Mouse (Mus musculus) midbrain, embryonic 15.5 days (tissue): ENCODE measurements around the gene Opalin. TPM values are rescaled to one million over a fixed set of nuclear protein-coding genes. Genes with fewer than 3 reads are reported as not detected.
A peak's percentile ranks its signal among the peaks of the same experiment; 100 is the strongest.

Experiments
- ATAC-seq: fragments of 200-750 bp; cut with Nextera tagmentation; replicated peaks from 2 replicates; pipeline ENCODE4 v1.8.0; 2017; ENCODE audit warnings: moderate TSS enrichment
- H3K27ac ChIP-seq: fragments of 300-500 bp; sonication (generic); 2 replicates; pipeline ENCODE4 v1.5.1; 2015; ENCODE audit warnings: mild to moderate bottlenecking, inconsistent platforms
- H3K27me3 ChIP-seq: fragments of 300-500 bp; sonication (generic); replicated peaks from 2 replicates; pipeline ENCODE4 v1.6.1; 2015; ENCODE audit warnings: inconsistent platforms
- H3K36me3 ChIP-seq: fragments of 300-500 bp; sonication (generic); replicated peaks from 2 replicates; pipeline ENCODE4 v1.6.1; 2015; ENCODE audit warnings: inconsistent platforms
- H3K4me1 ChIP-seq: fragments of 300-500 bp; sonication (generic); 2 replicates; pipeline ENCODE4 v1.6.1; 2015; ENCODE audit warnings: inconsistent platforms
- H3K4me2 ChIP-seq: fragments of 300-500 bp; sonication (generic); 2 replicates; pipeline ENCODE4 v1.6.1; 2015; ENCODE audit warnings: inconsistent platforms, mild to moderate bottlenecking, moderate library complexity
- H3K4me3 ChIP-seq: fragments of 300-500 bp; sonication (generic); 2 replicates; pipeline ENCODE4 v1.5.1; 2015; ENCODE audit warnings: mild to moderate bottlenecking, inconsistent platforms
- H3K9ac ChIP-seq: fragments of 300-500 bp; sonication (generic); 2 replicates; pipeline ENCODE4 v1.6.1; 2015; ENCODE audit warnings: mild to moderate bottlenecking, inconsistent platforms
- H3K9me3 ChIP-seq: fragments of 300-500 bp; sonication (generic); 2 replicates; pipeline ENCODE4 v1.6.1; 2016; ENCODE audit warnings: inconsistent platforms
- WGBS: fragments of 180-500 bp; shearing (Covaris S2); methylation state at CpG from one replicate; pipeline ENCODE4 v1.1.7; 2015; ENCODE audit warnings: mixed read lengths; 5-methylcytosine and 5-hydroxymethylcytosine counted together
- polyA plus RNA-seq: library from polyadenylated mRNA; unstranded; fragments of >200 nt; fragmentation: Nextera tagmentation; extraction: Ambion mirVana; gene quantifications from 2 replicates; pipeline ENCODE4 v1.2.1, GENCODE M21; 2015

Gene Opalin
- polyA plus RNA-seq = not detected in 2 replicates

DNA sequence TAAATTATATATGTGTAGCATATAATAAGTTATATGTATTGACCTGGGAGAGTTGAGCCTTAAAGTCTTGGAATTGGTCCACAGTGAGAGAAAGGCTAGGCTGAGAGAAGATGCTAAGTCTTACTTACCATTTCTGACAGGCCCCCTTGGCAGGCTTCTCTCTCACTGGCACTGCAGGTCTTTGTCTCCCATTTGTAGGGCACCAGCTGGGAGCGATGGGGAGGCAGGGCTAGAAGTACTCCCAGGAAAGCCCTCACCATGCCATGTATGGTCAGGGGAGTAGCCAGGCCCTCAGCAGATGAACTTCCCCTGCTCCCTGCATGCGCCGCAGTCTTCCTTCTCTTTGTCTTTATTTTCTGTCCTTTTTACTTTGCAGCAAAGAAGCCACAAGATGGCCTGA lies at the start of gene Opalin:
Opalin (minus strand) TSS at position 208 of the 400 bp plus-strand sequence.
- H3K27ac ChIP-seq = no peak within 1 kb of the TSS
- H3K4me3 ChIP-seq = no peak within 1 kb of the TSS
- H3K9me3 ChIP-seq = no peaks in the 10 kb centered on the region
- H3K36me3 ChIP-seq = no peaks in the 10 kb centered on the region
- no peak within 1 kb of the TSS for H3K4me2 ChIP-seq
- H3K9ac ChIP-seq = no peak within 1 kb of the TSS
- no peak for ATAC-seq
- WGBS = 82% methylated on average over 3 of the region's 3 CpGs
- peaks cover 2% of the 10 kb centered on the region; the same call in 1 of the 2 replicates for H3K27me3 ChIP-seq
- peaks cover 7% of the 10 kb centered on the region for H3K4me1 ChIP-seq

DNA sequence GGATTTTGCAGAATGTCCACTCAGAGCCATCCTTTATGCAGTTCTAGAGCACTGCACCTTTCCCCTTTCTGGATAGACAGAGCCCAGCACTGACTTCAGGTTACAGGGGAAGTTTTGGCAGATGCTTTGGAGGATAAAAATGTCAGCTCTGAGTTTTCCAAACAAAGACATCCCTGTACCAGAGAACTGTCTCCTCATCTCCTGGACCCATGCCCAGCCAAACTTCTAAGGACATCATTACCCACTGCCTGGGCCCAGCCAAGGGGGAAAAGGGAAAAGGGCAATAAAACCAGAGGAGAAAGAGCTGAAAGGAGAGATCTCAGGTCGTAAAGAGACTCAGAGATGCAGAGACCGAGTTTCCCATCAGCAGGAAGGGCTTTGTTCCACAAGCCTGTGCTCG lies 46.1 kb upstream of the Opalin start:
- peaks cover 4% of the 10 kb centered on the region; the same call in 1 of the 2 replicates for H3K4me1 ChIP-seq
- 29% methylated on average over 3 of the region's 3 CpGs for WGBS
- no peaks in the 10 kb centered on the region for H3K9me3 ChIP-seq
- H3K4me3 ChIP-seq = no peak overlapping the region
- no peak overlapping the region for H3K9ac ChIP-seq
- no peaks in the 10 kb centered on the region for H3K36me3 ChIP-seq
- H3K27me3 ChIP-seq = 0 out of 2 replicates have a peak, but pooled peaks cover 3% of the 10 kb centered on the region
- ATAC-seq = no peak
- H3K4me2 ChIP-seq = no peak overlapping the region
- H3K27ac ChIP-seq = no peak overlapping the region

DNA sequence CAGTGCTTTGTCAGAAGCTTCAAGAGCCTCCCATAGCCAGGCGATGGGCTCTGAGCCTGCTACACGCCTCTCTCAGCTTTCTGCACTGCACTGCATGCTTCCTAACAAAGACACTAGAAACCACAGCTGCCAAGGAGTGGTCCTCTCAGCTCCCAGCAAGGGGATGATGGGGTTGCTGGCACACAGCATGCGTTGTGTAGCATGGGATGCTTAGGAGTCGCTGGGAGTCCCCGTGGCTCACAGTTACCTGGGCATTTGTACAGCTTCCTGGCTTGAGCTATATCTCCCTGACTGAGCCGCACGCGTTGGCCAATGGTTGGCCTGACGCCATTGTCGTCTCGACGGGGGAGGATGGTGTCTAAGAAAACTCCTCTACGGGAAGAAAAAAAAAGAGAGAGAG lies 43.0 kb upstream of the Opalin start:
- Histone ChIP-seq H3K27ac (no peak overlapping the region), H3K9me3 (no peaks in the 10 kb centered on the region), H3K4me3 (no peak overlapping the region), H3K9ac (no peak overlapping the region), H3K4me2 (no peak overlapping the region), H3K4me1 (peaks cover 7% of the 10 kb centered on the region), H3K36me3 (no peaks in the 10 kb centered on the region), H3K27me3 (0 out of 2 replicates have a peak, but pooled peaks cover 7% of the 10 kb centered on the region)
- WGBS = 82% methylated on average over 13 of the region's 13 CpGs
- no peak for ATAC-seq

DNA sequence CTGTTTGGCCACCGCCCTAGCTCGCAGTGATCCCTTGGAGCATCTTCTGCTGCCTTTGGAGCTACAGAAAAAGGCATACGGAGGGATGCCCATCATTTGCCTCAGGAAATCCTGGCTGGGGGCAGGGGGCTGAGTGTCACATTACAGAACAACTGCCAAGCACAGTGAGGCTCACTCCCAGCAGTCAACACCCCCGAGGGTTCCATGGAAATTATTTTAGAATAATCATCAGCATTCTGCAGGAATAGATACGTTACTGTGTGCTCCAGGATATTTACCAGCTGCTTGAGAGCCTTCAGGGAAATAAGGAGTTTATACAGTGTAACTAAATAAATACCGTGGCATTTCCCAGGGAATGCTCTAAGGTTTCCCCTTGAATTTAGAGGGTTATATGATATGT lies 41.4 kb upstream of the Opalin start:
- Histone ChIP-seq H3K9ac (no peak overlapping the region), H3K36me3 (no peaks in the 10 kb centered on the region), H3K4me1 (peaks cover 20% of the 10 kb centered on the region), H3K27me3 (0 out of 2 replicates have a peak, but pooled peaks cover 7% of the 10 kb centered on the region), H3K4me2 (no peak overlapping the region), H3K9me3 (no peaks in the 10 kb centered on the region), H3K27ac (no peak overlapping the region), H3K4me3 (no peak overlapping the region)
- ATAC-seq = no peak
- 53% methylated on average over 6 of the region's 6 CpGs for WGBS

DNA sequence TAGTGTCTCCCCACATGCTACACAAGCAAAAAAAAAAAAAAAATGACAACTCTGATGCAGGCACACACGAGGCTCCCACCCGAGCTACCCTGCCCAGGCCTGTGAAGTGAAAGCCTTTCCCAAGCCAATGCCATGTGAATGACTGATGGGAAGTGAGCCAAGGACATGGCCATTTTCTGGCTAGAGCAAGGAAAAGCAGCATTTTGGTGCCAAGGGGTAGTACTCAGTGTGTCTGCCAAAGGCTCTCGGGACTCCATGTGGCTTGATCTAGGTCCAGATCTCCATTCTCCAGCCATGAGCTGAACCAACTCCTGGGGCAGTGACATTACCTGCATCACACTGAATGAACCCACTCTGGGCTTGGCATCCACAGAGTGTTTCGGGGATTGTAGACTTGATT lies 40.4 kb upstream of the Opalin start:
- no peak overlapping the region for H3K4me3 ChIP-seq
- no peaks in the 10 kb centered on the region for H3K36me3 ChIP-seq
- 79% methylated on average over 4 of the region's 4 CpGs for WGBS
- H3K9me3 ChIP-seq = no peaks in the 10 kb centered on the region
- no peak for ATAC-seq
- H3K4me2 ChIP-seq = no peak overlapping the region
- 0 out of 2 replicates have a peak, but pooled peaks cover 7% of the 10 kb centered on the region for H3K27me3 ChIP-seq
- peaks cover 22% of the 10 kb centered on the region for H3K4me1 ChIP-seq
- H3K9ac ChIP-seq = no peak overlapping the region
- H3K27ac ChIP-seq = no peak overlapping the region

DNA sequence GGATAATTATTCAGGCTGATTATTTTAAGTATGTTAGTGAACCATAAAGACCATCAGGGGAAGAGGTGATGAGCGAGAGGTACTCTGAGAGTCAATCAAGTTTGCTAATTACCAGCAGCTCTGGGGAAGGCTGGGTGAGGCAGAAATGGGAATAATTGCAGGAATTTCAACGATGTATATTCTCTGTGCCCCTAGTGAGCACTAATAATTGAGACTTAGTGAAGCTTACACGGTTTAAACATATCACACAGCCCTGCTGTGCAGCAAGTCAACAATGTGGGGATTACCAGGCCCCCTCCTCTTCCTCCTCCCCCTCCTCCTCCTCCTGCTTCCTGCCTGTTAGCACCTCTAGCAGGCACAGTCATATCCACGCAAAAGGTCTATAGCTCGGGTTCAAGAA lies 37.7 kb upstream of the Opalin start:
- no peaks in the 10 kb centered on the region for H3K36me3 ChIP-seq
- peaks cover 28% of the 10 kb centered on the region for H3K4me1 ChIP-seq
- no peak overlapping the region for H3K27ac ChIP-seq
- no peak overlapping the region for H3K9ac ChIP-seq
- H3K4me2 ChIP-seq = no peak overlapping the region
- 13% methylated on average over 5 of the region's 5 CpGs for WGBS
- ATAC-seq = 0 out of 2 replicates have a peak, but pooled peaks have one; percentile 66
- H3K4me3 ChIP-seq = no peak overlapping the region
- no peaks in the 10 kb centered on the region for H3K9me3 ChIP-seq
- H3K27me3 ChIP-seq = peaks cover 12% of the 10 kb centered on the region; the same call in 1 of the 2 replicates

DNA sequence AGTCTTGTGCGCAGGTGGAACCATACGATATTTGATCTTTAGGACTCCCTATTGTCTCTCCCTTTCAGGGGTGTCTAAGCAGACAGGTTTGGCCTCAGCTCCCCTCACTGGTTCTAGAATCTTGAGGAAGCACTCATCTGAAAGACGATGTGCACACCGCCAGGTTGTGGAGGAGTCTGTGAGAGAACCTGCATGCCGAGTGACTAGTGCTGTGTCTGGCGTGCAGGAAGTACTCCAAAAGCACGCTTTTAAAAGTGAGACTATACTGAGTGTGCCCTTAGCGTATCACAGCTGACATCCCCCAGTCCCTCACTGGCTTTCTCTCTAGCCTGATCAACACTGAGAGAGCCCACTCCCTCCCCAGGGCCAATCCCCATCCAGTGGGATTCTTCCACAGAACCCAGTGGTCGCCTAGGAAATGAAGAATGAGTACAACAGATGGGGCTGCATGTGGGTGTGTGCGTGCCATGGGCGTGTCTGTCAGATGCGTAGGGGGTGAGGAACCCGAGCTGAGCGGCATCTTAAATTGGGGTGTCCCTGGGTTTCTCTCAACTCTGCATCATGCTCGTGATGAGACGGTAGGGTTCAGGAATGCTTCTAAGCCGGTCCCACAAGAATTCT lies 37.1 kb upstream of the Opalin start:
- Histone ChIP-seq H3K27ac (no peak overlapping the region), H3K27me3 (peaks cover 12% of the 10 kb centered on the region; the same call in 1 of the 2 replicates), H3K9me3 (no peaks in the 10 kb centered on the region), H3K4me2 (no peak overlapping the region), H3K4me3 (no peak overlapping the region), H3K36me3 (no peaks in the 10 kb centered on the region), H3K4me1 (peaks cover 34% of the 10 kb centered on the region), H3K9ac (no peak overlapping the region)
- 40% methylated on average over 17 of the region's 17 CpGs for WGBS
- 0 out of 2 replicates have a peak, but pooled peaks have one; percentile 40 for ATAC-seq

DNA sequence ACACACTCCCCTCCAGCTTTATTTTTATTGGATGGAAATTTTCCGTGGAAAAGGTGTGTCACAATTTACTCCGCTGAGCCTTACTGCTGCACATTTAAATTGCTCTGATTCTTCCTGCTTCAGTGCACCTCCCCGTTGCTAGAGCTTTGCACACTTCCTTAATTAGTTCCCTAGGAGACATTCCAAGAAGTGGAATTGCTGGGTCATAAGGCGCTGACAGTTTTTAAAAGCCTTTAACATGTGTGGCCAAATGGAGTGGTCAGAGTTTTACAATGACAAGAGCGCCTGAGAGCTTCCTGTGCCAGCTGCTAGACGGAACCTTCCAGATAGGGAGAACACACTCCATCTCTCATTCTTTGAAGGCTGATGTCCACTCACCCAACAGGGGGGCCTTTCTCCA lies 35.7 kb upstream of the Opalin start:
- H3K27me3 ChIP-seq = peaks cover 12% of the 10 kb centered on the region; the same call in 1 of the 2 replicates
- no peak for ATAC-seq
- H3K9me3 ChIP-seq = no peaks in the 10 kb centered on the region
- peaks cover 39% of the 10 kb centered on the region for H3K4me1 ChIP-seq
- WGBS = 48% methylated on average over 6 of the region's 6 CpGs
- no peak overlapping the region for H3K4me2 ChIP-seq
- H3K9ac ChIP-seq = no peak overlapping the region
- no peak overlapping the region for H3K27ac ChIP-seq
- no peak overlapping the region for H3K4me3 ChIP-seq
- H3K36me3 ChIP-seq = no peaks in the 10 kb centered on the region

DNA sequence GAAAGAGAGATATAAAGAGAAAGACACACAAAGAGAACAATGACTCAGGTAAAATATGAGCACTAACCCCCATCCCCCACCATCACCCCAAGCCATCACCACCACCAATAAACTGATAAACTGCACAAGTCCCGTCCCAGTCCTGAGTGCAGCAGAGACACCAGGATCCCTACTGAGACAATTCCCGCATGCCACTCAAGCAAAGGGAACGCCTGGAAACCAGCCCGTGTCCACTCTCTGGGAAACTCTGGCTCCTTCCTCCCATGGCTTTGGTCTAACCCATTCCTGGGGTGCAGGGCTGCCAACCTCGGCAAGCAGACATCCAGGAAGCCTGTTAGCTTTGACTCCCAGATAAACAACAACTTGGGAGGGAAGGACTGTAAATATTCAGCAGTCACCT lies 33.1 kb upstream of the Opalin start:
- H3K27ac ChIP-seq = no peak overlapping the region
- peaks cover 27% of the 10 kb centered on the region for H3K27me3 ChIP-seq
- no peaks in the 10 kb centered on the region for H3K9me3 ChIP-seq
- no peak overlapping the region for H3K4me2 ChIP-seq
- 34% methylated on average over 5 of the region's 5 CpGs for WGBS
- H3K36me3 ChIP-seq = no peaks in the 10 kb centered on the region
- H3K9ac ChIP-seq = no peak overlapping the region
- ATAC-seq = no peak
- peaks cover 36% of the 10 kb centered on the region for H3K4me1 ChIP-seq
- H3K4me3 ChIP-seq = no peak overlapping the region

DNA sequence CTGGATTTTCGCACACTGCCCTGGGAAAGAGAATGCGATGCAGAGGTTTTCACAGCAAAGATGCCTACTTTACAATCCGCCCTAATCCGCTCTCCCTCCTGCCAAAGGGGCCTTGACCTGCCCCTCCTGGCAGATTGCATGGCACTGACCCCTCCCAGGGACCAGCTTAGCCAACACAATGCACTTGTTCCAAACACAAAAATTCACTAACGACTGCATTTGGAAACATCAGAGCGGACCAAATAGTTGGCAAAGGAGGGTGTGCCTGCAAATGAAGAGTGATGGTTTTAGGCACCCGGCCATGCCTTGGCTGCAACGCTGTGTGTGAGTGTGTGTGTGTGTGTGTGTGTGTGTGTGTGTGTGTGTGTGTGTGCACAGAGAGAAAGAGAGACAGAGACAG lies 32.6 kb upstream of the Opalin start:
- Histone ChIP-seq H3K9me3 (no peaks in the 10 kb centered on the region), H3K27ac (no peak overlapping the region), H3K9ac (no peak overlapping the region), H3K4me2 (no peak overlapping the region), H3K4me3 (no peak overlapping the region), H3K27me3 (peaks cover 27% of the 10 kb centered on the region), H3K4me1 (peaks cover 31% of the 10 kb centered on the region), H3K36me3 (no peaks in the 10 kb centered on the region)
- ATAC-seq = peak; percentile 32; the same call in 1 of the 2 replicates
- WGBS = 18% methylated on average over 8 of the region's 8 CpGs

DNA sequence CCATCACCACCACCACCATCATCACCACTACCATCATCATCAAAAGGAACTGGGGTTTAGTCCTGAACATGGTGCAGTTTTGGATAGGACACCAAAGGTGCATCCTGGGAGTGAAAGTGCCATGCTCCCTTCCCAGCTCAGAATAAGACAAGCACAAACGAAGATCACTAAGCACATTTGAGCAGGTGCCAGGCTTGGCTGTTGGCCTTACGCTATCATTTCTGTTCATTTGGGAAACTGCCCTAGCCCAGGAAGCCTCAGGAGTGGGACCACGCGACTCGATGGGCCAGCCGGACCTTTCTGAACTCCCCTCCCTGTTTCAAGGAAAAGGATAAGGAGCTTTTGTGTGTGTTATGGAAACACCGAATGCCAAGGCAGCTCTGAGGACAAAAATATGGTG lies 31.8 kb upstream of the Opalin start:
- Histone ChIP-seq H3K4me3 (no peak overlapping the region), H3K27me3 (peaks cover 29% of the 10 kb centered on the region), H3K9ac (no peak overlapping the region), H3K4me1 (peaks cover 23% of the 10 kb centered on the region), H3K9me3 (no peaks in the 10 kb centered on the region), H3K36me3 (no peaks in the 10 kb centered on the region), H3K27ac (no peak overlapping the region), H3K4me2 (no peak overlapping the region)
- no peak for ATAC-seq
- WGBS = 73% methylated on average over 7 of the region's 7 CpGs

DNA sequence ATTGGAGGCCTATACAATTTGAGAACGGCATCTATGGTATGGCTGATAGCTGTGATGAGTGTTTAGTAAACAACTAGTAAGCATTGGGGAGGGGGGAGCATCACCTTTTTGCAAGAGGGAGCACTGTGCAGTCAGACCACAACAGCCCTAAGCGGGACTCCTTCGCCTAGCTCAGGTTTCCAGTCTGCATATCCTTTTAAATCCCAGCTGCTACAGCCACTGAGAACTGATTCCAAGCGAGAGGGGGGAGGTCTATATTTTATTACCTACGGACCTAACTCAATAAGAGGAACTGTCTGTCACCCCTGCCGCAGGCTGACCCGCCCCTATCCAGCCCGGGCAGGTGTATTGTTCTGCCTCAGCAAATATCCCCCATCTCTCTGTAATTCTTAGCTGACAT lies 30.6 kb upstream of the Opalin start:
- WGBS = 67% methylated on average over 8 of the region's 8 CpGs

DNA sequence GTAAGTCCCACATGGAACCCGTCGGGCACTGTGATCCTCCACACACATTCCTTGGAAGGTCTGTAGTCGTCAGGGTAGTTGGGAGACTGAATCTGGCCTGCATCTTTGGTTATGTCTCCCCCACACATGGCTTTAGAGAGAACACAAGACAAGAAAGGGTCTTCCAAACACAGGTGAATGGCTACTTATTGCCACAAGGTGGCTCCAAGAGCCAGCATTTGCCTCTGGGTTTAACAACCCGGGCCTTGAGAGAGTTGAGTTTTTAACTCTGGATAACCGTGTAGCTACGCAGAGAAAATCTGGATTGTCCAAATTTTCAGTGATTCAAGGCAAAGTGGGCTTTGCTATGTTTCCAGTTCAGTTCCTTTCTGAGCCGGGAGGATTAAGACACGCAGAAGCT lies 28.0 kb upstream of the Opalin start:
- no peak overlapping the region for H3K4me2 ChIP-seq
- no peak overlapping the region for H3K4me3 ChIP-seq
- 24% methylated on average over 8 of the region's 8 CpGs for WGBS
- no peak overlapping the region for H3K27ac ChIP-seq
- no peaks in the 10 kb centered on the region for H3K36me3 ChIP-seq
- peaks cover 27% of the 10 kb centered on the region for H3K27me3 ChIP-seq
- no peak; the same call in 1 of the 2 replicates for ATAC-seq
- no peak overlapping the region for H3K9ac ChIP-seq
- no peaks in the 10 kb centered on the region for H3K9me3 ChIP-seq
- H3K4me1 ChIP-seq = peaks cover 15% of the 10 kb centered on the region

More for the DNA sequence above, 30.6 kb upstream of the Opalin start:
- Histone ChIP-seq H3K9me3 (no peaks in the 10 kb centered on the region), H3K27ac (no peak overlapping the region), H3K27me3 (peaks cover 33% of the 10 kb centered on the region), H3K4me2 (no peak overlapping the region), H3K4me1 (peaks cover 19% of the 10 kb centered on the region), H3K4me3 (no peak overlapping the region), H3K9ac (no peak overlapping the region), H3K36me3 (no peaks in the 10 kb centered on the region)
- no peak for ATAC-seq
